Mouse (Mus musculus) frontal cortex, postnatal 14 days (tissue): ENCODE data around the gene Schip1.

Experiments used
- DNase-seq, 2 experiments: peaks; one replicate each; pipeline ENCODE4 v3.0.0; 2022; ENCODE audit warnings: low spot score in 2 of 2

The Schip1 gene

GRCm38 (mm10) chr3:68583031-68583693 is 518.6 kb downstream of the Schip1 start:
- DNase-seq: no peak

- DNase-seq: no peak
Measured at GRCm38 (mm10) chr3:68583771-68584511, 519.3 kb downstream of the Schip1 start.

- DNase-seq: no peak
Measured at GRCm38 (mm10) chr3:68585213-68585612, 520.6 kb downstream of the Schip1 start.

- DNase-seq: no peak
Measured at GRCm38 (mm10) chr3:68586646-68587064, 522.1 kb downstream of the Schip1 start.

- DNase-seq: no peak
Measured at GRCm38 (mm10) chr3:68587567-68588245, 523.1 kb downstream of the Schip1 start.

GRCm38 (mm10) chr3:68589220-68589840 is 524.7 kb downstream of the Schip1 start:
- no peak for DNase-seq

- no peak for DNase-seq
Measured at GRCm38 (mm10) chr3:68590436-68590835, 525.8 kb downstream of the Schip1 start.

GRCm38 (mm10) chr3:68592575-68592974 is 528.0 kb downstream of the Schip1 start:
- DNase-seq: no peak

GRCm38 (mm10) chr3:68593073-68593867 is 528.7 kb downstream of the Schip1 start:
- DNase-seq: no peak

GRCm38 (mm10) chr3:68595316-68595925 is 530.8 kb downstream of the Schip1 start:
- no peak for DNase-seq

GRCm38 (mm10) chr3:68596938-68597337 is 532.3 kb downstream of the Schip1 start:
- DNase-seq: no peak

- DNase-seq: no peak
Measured at GRCm38 (mm10) chr3:68602891-68603290, 538.3 kb downstream of the Schip1 start.

- no peak for DNase-seq
Measured at GRCm38 (mm10) chr3:68604467-68604866, 539.9 kb downstream of the Schip1 start.

GRCm38 (mm10) chr3:68604962-68605361 is 540.4 kb downstream of the Schip1 start:
- DNase-seq: no peak

- DNase-seq: no peak
Measured at GRCm38 (mm10) chr3:68605942-68606603, 541.5 kb downstream of the Schip1 start.

GRCm38 (mm10) chr3:68606730-68607129 is 542.1 kb downstream of the Schip1 start:
- DNase-seq: no peak

GRCm38 (mm10) chr3:68607336-68607735 is 542.7 kb downstream of the Schip1 start:
- no peak for DNase-seq

- peak; percentile 62 to 74 for DNase-seq
Measured at GRCm38 (mm10) chr3:68608848-68609497, 544.4 kb downstream of the Schip1 start.

- no peak for DNase-seq
Measured at GRCm38 (mm10) chr3:68610011-68610410, 545.4 kb downstream of the Schip1 start.
